Mouse (Mus musculus): ENCODE data around the gene Gm21961.
"Not testable (repeated sequence)": the region's sequence is repeated elsewhere in the genome, so short reads cannot be mapped to it uniquely, and the experiment has no call there.

Gm21961 gene

DNA sequence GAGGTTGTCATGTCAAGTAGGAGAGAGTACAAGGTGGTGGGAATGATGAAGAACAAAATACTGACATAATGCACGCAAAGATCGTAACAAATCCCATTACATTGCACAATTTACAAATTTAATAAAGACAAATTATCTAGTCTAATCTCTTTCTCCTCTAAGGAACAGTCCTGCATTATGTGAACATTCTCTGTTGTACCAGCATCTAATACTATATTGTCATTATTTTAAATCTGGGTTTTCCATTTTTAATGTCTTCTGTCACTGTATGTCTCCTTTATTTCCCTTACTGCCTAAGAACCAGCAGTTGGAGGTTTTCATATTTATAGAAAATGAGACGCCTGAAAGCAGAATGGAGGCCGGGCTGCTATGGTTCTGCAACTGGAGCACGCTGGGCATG, at the start of gene Gm21961:
Gene Gm21961 (minus strand): TSS at position 101 of the 400 bp plus-strand sequence.
- no peak for DNase-seq (ENCODE audit: low read depth in 1 of 2, low spot score in 2 of 2)

DNA sequence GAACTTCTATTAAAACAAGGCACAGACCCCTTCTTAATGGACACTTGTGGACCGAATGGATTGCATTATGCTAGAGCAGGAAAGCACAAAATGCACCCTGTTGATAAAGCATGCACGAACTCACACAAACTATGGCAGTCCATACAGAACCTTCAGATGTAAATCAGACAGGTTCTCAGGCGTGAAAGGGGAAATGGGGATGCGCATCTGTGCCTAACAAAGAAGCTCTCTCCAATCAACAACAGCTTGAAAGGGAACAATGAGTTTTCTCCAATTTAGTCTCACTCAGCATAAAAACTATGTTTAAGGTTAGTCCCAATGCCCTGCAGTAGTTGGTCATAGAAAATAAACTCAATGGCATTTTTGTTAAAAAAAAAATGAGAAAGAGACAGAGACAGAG, 27.3 kb upstream of the Gm21961 start:
- DNase-seq (ENCODE audit: low read depth in 1 of 2, low spot score in 2 of 2), result no peak

DNA sequence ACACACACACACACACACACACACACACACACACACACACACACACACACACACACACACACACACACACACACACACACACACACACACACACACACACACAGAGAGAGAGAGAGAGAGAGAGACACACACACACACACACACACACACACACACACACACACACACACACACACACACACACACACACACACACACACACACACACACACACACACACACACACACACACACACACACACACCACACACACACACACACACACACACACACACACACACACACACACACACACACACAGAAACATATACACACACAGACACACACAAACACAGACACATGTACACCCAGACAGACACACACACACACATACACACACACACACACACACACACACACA, 24.5 kb upstream of the Gm21961 start:
- DNase-seq (ENCODE audit: low read depth in 1 of 2, low spot score in 2 of 2), result not testable (repeated sequence)

DNA sequence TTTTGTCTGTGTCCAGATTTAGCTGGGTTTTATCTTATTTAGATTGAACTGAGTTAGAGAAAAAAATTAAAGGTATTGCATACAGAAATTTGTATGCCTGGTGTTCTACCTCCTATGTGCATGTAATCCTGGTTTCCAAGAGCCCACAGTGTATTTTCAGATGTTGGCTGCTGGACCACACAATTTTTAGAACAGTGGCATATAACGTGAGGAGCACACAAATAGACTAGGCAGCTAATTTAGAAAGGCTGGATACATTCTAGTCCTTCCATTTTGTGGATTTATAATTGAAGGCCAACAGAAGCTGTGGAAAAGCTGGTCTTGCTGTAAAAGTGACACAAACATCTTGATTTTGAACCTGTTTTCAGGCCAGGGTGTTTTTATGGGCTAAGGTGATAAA, 3.3 kb upstream of the Gm21961 start:
- no peak for DNase-seq (ENCODE audit: low read depth in 1 of 2, low spot score in 2 of 2)

DNA sequence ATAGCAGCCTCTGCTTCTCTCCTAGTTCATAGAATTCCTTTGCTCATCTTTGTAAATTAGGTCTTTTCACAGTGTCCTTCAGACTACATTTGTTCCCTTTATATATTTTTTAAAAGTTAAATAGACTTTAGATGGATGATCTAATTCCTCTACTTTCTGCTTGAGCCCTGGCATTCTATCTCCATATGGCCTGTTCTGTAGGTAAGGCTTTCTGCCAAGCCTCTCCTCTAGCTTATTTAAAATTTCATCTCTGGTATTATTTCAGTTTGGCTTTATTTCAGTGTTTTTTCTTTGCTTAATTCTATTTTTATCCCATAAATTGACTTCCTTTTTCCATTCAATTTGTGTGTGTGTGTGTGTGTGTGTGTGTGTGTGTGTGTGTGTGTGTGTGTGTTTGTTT, 8.5 kb downstream of the Gm21961 start:
- DNase-seq (ENCODE audit: low read depth in 1 of 2, low spot score in 2 of 2), result no peak

DNA sequence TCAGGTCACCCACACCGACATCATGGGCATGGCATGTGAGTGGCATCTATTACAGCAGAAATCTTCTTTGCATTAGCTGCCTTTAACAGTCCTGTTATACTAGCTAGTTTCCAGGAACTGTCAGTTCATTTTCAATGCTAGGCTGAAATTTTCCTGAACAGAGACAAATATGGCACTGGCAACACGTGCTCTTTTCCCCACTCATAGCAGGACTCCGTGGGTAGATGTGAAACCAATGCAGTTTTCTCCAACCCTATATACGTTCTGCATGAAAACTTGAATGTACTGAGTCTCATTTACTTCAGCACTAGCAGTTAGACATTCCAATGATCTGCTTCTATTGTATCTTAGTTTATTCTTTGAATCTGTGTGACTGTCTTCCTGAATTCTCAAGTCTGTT, 20.2 kb downstream of the Gm21961 start:
- no peak for DNase-seq (ENCODE audit: low read depth in 1 of 2, low spot score in 2 of 2)

DNA sequence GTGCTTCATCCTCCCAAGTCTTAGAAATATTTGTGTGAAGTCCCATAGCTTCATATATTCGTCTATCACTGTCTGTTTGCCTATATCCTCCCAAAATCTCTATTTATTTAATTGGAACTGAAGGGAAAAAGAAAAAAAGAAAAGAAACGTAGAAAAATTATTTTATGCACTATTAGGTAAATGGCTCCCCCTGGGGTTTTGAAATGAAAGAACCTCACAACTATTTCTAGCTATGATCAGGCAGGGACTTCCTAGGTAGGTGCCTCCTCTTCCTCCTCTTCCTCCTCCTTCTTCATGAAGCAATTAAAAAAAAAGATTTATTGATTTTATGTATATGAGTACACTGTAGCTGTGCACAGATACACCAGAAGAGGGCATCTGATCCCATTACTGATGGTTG, 34.7 kb downstream of the Gm21961 start:
- DNase-seq (ENCODE audit: low read depth in 1 of 2, low spot score in 2 of 2), result no peak

DNA sequence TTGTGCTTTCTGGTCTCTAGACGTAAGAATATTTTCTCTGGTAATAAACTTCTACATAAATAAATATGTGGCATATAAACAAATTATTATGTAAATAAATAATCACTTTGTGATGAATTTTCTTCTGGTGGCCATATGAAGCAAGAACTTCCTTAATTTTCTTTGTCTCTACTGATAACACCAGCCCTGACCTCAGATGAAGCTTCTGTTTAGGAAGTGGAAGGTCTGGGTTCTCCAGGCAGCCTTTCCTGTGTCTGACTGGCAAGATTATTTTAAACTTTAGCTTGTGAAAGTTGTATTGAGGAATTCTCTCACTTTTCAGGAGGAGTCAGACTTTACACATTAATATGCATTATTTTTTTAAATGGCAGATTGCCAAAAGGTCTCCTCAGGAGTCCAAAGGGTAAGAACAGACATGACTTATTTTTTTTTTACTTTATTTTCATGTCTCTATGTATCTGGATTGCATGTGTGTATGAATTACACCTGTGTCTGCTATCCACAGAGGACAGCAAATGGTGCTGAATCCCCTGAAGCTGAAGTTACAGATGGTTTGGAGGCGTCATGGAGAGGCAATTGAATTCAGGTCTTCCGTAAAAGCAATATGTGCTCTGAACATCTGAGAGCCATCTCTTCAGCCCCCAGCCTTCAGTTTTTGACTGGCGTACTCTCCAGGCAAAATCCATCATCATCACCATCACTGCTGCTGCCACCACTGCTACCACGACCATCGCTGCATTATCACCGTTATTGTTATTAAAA, 38.5 kb downstream of the Gm21961 start:
- DNase-seq (ENCODE audit: low read depth in 1 of 2, low spot score in 2 of 2), result no peak
